Mouse (Mus musculus) neural tube, embryonic 14.5 days (tissue): ENCODE results near the gene Rtn1. TPM values are rescaled to one million over a fixed set of nuclear protein-coding genes. Genes with fewer than 3 reads are reported as not detected.

ENCODE experiments used
- ATAC-seq: fragments of 200-750 bp; cut with Nextera tagmentation; 2 replicates; pipeline ENCODE4 v1.8.0; 2017; ENCODE audit warnings: low read depth, mild to moderate bottlenecking, moderate TSS enrichment, moderate library complexity
- H3K27ac ChIP-seq: fragments of 300-500 bp; sonication (generic); 2 replicates; pipeline ENCODE4 v1.5.1; 2014; ENCODE audit warnings: low read depth, mild to moderate bottlenecking, control low read depth, low read length, moderate library complexity, mixed read lengths
- H3K27me3 ChIP-seq: fragments of 300-500 bp; sonication (generic); 2 replicates; pipeline ENCODE4 v1.6.1; 2014; ENCODE audit warnings: low read length; ENCODE audit not compliant: control insufficient read depth, insufficient read depth
- H3K36me3 ChIP-seq: fragments of 300-500 bp; sonication (generic); 2 replicates; pipeline ENCODE4 v1.6.1; 2014; ENCODE audit warnings: low read length, mixed read lengths; ENCODE audit not compliant: control insufficient read depth, insufficient read depth
- H3K4me1 ChIP-seq: fragments of 300-500 bp; sonication (generic); 2 replicates; pipeline ENCODE4 v1.6.1; 2014; ENCODE audit warnings: low read length; ENCODE audit not compliant: control insufficient read depth, insufficient read depth
- H3K4me2 ChIP-seq: fragments of 300-500 bp; sonication (generic); 2 replicates; pipeline ENCODE4 v1.6.1; 2014; ENCODE audit warnings: mild to moderate bottlenecking, low read depth, low read length, control low read depth
- H3K4me3 ChIP-seq: fragments of 300-500 bp; sonication (generic); 2 replicates; pipeline ENCODE4 v1.5.1; 2014; ENCODE audit warnings: low read depth, low read length, control low read depth, mixed read lengths
- H3K9ac ChIP-seq: fragments of 300-500 bp; sonication (generic); replicated peaks from 2 replicates; pipeline ENCODE4 v1.6.1; 2014; ENCODE audit warnings: low read depth, mild to moderate bottlenecking, control low read depth, low read length, mixed read lengths
- H3K9me3 ChIP-seq: fragments of 300-500 bp; sonication (generic); 2 replicates; pipeline ENCODE4 v1.6.1; 2016; ENCODE audit warnings: low read length; ENCODE audit not compliant: control insufficient read depth
- WGBS: fragments of 180-500 bp; shearing (Covaris S2); extraction: QIAGEN DNeasy Blood & Tissue Kit; methylation state at CpG from one replicate; pipeline ENCODE4 v1.1.7; 2014; 5-methylcytosine and 5-hydroxymethylcytosine counted together
- polyA plus RNA-seq: library from polyadenylated mRNA; unstranded; fragments of >200 nt; fragmentation: Nextera tagmentation; extraction: Ambion mirVana; gene quantifications from 2 replicates; pipeline ENCODE4 v1.2.1, GENCODE M21; 2014

The Rtn1 gene
- polyA plus RNA-seq, 1 experiment from 2014 or later, result 3,331 TPM

DNA sequence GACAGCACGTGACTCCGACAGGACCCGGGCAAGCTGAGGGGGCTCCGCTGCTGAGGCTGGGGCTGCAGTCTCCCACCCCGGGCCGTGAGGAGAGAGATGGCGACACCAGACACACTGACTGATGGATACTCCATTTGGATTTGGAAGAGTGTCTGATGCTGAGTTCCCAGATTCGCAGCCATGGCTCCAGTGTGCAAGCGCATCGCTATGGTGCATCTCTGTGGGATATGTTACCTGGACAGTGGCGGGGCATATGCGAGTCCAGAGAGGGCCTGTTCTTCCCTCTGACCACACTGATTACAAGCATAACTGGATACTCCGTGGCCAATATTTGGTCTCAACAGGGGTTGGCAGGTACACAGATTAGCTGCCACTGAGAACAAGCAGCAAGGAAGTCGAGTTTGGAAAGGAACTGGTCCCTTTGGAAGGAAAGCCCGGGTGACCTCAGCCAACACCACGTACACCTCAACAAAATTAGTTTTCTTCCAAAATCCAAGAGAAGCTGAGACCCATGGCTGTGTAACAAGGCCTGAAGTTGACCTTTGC lies 185.2 kb downstream of the Rtn1 start:
- Histone ChIP-seq H3K27me3 (no peaks in the 10 kb centered on the region), H3K4me1 (no peaks in the 10 kb centered on the region; the same call in 1 of the 2 replicates), H3K9ac (no peak overlapping the region), H3K9me3 (no peaks in the 10 kb centered on the region), H3K4me3 (no peak overlapping the region), H3K27ac (no peak overlapping the region), H3K36me3 (peaks cover 38% of the 10 kb centered on the region), H3K4me2 (no peak overlapping the region)
- no peak; the same call in 1 of the 2 replicates for ATAC-seq
- 93% methylated on average over 16 of the region's 16 CpGs for WGBS

DNA sequence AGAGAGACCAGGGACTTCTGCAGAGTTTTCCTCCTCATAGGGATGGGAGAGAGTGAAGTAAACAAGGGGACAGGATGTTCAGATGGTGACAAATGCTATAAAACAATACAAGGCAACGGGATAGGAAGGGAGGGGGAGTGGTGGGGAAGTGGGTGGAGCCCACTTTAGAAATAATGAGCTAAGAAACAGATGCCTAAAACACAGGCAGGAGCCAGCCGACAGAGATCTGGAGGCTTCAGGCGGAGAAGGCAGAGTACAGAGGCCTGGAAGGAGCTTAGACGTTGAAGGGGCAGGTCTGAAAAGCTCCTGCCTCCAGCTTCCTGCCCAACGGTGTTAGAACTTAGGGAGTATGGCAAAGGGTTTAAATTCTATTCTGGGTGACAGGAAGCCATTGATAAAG lies 195.3 kb downstream of the Rtn1 start:
- no peak overlapping the region for H3K27ac ChIP-seq
- H3K4me3 ChIP-seq, result no peak overlapping the region
- H3K9ac ChIP-seq, result no peak overlapping the region
- peaks cover 87% of the 10 kb centered on the region for H3K36me3 ChIP-seq
- H3K4me2 ChIP-seq, result no peak overlapping the region
- no peaks in the 10 kb centered on the region for H3K27me3 ChIP-seq
- no peak for ATAC-seq
- 46% methylated on average over 5 of the region's 5 CpGs for WGBS
- no peaks in the 10 kb centered on the region for H3K4me1 ChIP-seq
- H3K9me3 ChIP-seq, result no peaks in the 10 kb centered on the region

DNA sequence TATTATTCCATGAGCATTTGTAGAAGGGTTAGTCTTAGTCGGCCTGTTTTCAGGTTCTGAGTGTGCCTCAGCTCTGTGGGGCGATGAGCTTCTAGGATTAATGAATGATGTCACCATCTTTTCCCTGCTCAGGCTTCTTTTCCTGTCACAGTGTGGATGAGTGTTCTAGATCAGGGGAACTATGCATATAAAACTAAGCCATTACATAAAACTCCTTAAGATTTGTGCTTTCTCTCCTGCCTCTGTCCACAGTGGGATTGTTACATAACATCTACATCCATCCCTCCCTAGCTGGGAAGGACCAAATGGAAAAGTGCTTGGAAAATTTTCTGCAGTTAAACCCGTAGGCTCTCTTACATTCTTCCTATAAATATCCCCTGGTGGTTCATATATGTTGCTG lies 208.0 kb downstream of the Rtn1 start:
- Histone ChIP-seq H3K9ac (no peak overlapping the region), H3K27me3 (no peaks in the 10 kb centered on the region), H3K4me2 (no peak overlapping the region), H3K36me3 (no peaks in the 10 kb centered on the region), H3K4me3 (no peak overlapping the region), H3K27ac (no peak overlapping the region), H3K9me3 (no peaks in the 10 kb centered on the region), H3K4me1 (0 out of 2 replicates have a peak, but pooled peaks cover 8% of the 10 kb centered on the region)
- WGBS, result 82% methylated on average over 3 of the region's 3 CpGs
- ATAC-seq, result no peak

DNA sequence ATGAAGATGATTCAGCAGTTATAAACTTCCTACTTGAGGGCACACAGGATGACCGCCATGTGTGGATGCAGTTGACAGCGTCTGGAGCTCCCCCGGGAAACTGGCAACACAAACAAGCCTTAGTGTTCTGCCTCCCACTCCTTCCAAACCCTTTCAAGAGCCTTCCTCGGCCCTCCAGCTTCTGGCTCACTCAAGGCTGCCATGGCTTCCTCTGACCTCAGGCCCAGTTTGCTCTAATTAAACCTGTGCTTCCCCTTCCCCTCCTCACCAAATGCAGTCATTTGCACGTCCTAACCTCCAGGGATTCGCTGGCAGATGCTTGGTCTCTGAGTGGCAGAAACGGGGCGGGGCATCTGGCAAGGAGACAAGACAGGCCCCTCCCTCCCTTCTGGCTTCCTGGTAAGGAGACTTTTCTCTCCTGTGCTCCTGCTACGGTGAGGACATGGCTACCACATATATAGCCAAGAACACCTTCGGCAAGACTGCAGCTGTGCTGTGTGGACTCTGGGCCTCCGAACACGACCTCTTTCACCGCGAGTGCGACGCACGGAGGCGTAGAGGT lies 210.8 kb downstream of the Rtn1 start:
- peak; percentile 38 for ATAC-seq
- H3K4me2 ChIP-seq, result 0 out of 2 replicates have a peak overlapping the region, but pooled peaks have one; percentile 11
- H3K9ac ChIP-seq, result no peak overlapping the region
- no peaks in the 10 kb centered on the region for H3K9me3 ChIP-seq
- H3K4me1 ChIP-seq, result 0 out of 2 replicates have a peak, but pooled peaks cover 8% of the 10 kb centered on the region
- 59% methylated on average over 18 of the region's 18 CpGs for WGBS
- H3K4me3 ChIP-seq, result no peak overlapping the region
- H3K36me3 ChIP-seq, result no peaks in the 10 kb centered on the region
- H3K27ac ChIP-seq, result peak overlapping the region; percentile 10; the same call in 1 of the 2 replicates
- no peaks in the 10 kb centered on the region for H3K27me3 ChIP-seq

DNA sequence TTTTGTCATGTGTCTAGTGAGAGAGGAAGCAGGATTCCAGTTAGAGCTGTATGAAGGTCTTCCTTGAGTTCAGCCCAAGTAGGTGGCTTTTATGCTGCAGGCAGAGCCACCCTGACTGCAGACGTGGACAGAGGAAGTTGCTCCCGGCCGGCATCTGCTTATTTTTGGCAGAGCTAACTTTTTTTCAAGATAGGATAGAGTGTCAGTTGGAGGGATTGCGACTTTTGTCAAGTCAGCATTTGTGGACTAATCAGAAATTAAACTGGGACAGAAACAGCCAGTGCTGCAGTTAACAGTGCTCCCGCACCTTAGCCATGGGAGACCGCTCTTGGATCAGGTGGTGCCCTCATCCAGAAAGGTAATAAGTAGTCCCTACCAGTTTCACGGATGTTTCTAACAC lies 211.4 kb downstream of the Rtn1 start:
- Histone ChIP-seq H3K27ac (no peak overlapping the region), H3K9me3 (no peaks in the 10 kb centered on the region), H3K27me3 (no peaks in the 10 kb centered on the region), H3K4me1 (0 out of 2 replicates have a peak, but pooled peaks cover 8% of the 10 kb centered on the region), H3K9ac (no peak overlapping the region), H3K4me2 (no peak overlapping the region), H3K36me3 (no peaks in the 10 kb centered on the region), H3K4me3 (no peak overlapping the region)
- WGBS, result 79% methylated on average over 7 of the region's 7 CpGs
- no peak for ATAC-seq

DNA sequence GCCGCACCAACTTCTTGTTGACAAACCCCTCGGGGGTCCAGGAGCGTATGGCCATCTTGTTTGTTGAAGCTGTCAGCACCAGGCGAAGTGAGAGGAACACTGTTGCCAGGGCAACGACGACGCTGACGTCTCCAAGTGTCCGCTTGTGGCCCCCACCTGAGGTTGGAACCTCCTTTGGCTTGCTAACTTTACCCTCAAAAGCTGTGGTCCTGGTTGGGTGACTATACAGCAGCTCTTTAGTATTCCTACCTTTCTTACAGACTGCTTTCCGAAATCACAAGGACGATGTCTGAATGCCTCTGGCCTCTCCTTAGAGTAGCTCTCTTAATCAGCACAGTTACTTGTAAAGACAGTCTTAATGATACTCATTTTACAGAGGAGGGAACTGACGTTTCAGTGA lies 223.9 kb downstream of the Rtn1 start, which contains the start of gene Ccdc175:
Ccdc175 (minus strand) TSS at position 101 of the 400 bp plus-strand sequence.
- Histone ChIP-seq H3K4me3 (no peak within 1 kb of the TSS), H3K9ac (no peak within 1 kb of the TSS), H3K27ac (no peak within 1 kb of the TSS), H3K27me3 (no peaks in the 10 kb centered on the region), H3K9me3 (no peaks in the 10 kb centered on the region), H3K4me1 (no peaks in the 10 kb centered on the region), H3K36me3 (no peaks in the 10 kb centered on the region), H3K4me2 (no peak within 1 kb of the TSS)
- ATAC-seq, result no peak
- WGBS, result 82% methylated on average over 12 of the region's 12 CpGs

DNA sequence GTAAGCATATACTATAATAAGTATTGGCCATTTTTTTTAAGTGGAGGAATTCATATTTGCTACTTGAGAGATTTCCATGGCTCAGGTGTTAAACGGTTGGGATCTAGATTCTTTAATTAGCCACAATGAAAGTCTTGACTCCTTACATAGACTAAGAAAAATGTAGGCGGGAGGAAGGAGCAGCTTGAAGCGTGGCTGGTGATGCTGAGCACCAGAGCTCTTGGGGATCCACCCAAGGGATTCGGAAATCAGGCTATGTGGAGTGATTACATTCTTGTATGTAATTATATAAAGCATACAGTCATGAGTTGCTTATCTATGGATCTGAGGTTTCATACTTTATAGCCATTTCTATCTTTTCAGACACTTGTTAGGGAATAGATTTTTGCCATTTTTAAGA lies 229.3 kb downstream of the Rtn1 start:
- no peaks in the 10 kb centered on the region for H3K4me1 ChIP-seq
- no peaks in the 10 kb centered on the region for H3K27me3 ChIP-seq
- no peaks in the 10 kb centered on the region for H3K9me3 ChIP-seq
- no peaks in the 10 kb centered on the region for H3K36me3 ChIP-seq
- H3K4me3 ChIP-seq, result no peak overlapping the region
- H3K9ac ChIP-seq, result no peak overlapping the region
- 83% methylated on average over 4 of the region's 4 CpGs for WGBS
- H3K4me2 ChIP-seq, result no peak overlapping the region
- ATAC-seq, result no peak
- no peak overlapping the region for H3K27ac ChIP-seq

DNA sequence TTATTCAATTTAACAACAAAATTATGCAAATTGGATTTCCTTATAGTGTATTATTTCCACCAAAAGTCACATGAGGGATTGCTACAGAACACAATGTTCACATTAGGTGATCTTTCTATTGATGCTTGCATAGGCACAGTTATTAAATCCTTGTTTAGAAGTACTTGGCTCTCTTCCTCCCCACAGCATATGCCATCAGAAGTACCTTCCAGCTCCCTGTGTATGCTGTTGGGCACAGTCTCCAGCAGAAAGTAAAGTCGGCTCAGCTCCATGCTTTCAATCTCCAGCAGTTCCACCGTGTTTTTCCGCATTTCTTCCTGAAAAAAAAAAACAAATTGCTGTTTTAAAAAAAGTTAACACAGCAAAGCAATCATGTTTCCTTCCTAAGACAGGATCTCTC lies 230.5 kb downstream of the Rtn1 start:
- ATAC-seq, result no peak
- H3K27me3 ChIP-seq, result no peaks in the 10 kb centered on the region
- H3K36me3 ChIP-seq, result no peaks in the 10 kb centered on the region
- no peaks in the 10 kb centered on the region for H3K9me3 ChIP-seq
- H3K4me2 ChIP-seq, result no peak overlapping the region
- no peak overlapping the region for H3K4me3 ChIP-seq
- no peaks in the 10 kb centered on the region for H3K4me1 ChIP-seq
- 88% methylated on average over 3 of the region's 3 CpGs for WGBS
- H3K27ac ChIP-seq, result no peak overlapping the region
- H3K9ac ChIP-seq, result no peak overlapping the region
